Mouse (Mus musculus): ENCODE data around the gene Mlx. TPM values are rescaled to one million over a fixed set of nuclear protein-coding genes. Genes with fewer than 3 reads are reported as not detected.

The Mlx gene
- polyA plus RNA-seq, 1 experiment from 2014 or later, result 53.8 TPM

- ATAC-seq (ENCODE audit: insufficient number of reproducible peaks, low FRiP score, low TSS enrichment, low read depth), result peak; percentile 73
- Histone ChIP-seq H3K4me1 (peaks cover 28% of the 10 kb centered on the region), H3K9ac (peak within 1 kb of the TSS; percentile 59), H3K9me3 (no peaks in the 10 kb centered on the region), H3K27me3 (peaks cover 18% of the 10 kb centered on the region), H3K4me3 (peak within 1 kb of the TSS; percentile 72), H3K4me2 (peak within 1 kb of the TSS; percentile 98), H3K27ac (0 out of 2 replicates have a peak within 1 kb of the TSS, but pooled peaks have one; percentile 24), H3K36me3 (no peaks in the 10 kb centered on the region)
- WGBS, result 4% methylated on average over 35 of the region's 35 CpGs
Measured at GRCm38 (mm10) chr11:101069391-101070188, 17.5 kb upstream of the Mlx start, which contains the start of gene Naglu. Gene Naglu (plus strand): TSS chr11:101070012.

- under 1% methylated on average over 36 of the region's 36 CpGs for WGBS
- ATAC-seq (ENCODE audit: insufficient number of reproducible peaks, low FRiP score, low TSS enrichment, low read depth), result peak; percentile 49; the same call in 1 of the 2 replicates
Measured at GRCm38 (mm10) chr11:101070189-101070527, 16.9 kb upstream of the Mlx start.

GRCm38 (mm10) chr11:101070987-101071386 lies 16.1 kb upstream of the Mlx start:
- peaks cover 20% of the 10 kb centered on the region for H3K27me3 ChIP-seq
- no peaks in the 10 kb centered on the region for H3K9me3 ChIP-seq
- no peak overlapping the region for H3K27ac ChIP-seq
- H3K4me2 ChIP-seq, result peak overlapping the region; percentile 98
- H3K4me1 ChIP-seq, result peaks cover 25% of the 10 kb centered on the region
- 66% methylated on average over 6 of the region's 6 CpGs for WGBS
- H3K36me3 ChIP-seq, result no peaks in the 10 kb centered on the region
- H3K9ac ChIP-seq, result no peak overlapping the region
- ATAC-seq (ENCODE audit: insufficient number of reproducible peaks, low FRiP score, low TSS enrichment, low read depth), result no peak
- H3K4me3 ChIP-seq, result peak overlapping the region; percentile 72

More at GRCm38 (mm10) chr11:101070189-101070527, 16.9 kb upstream of the Mlx start:
- Histone ChIP-seq H3K9ac (peak overlapping the region; percentile 59), H3K4me2 (peak overlapping the region; percentile 98), H3K27ac (0 out of 2 replicates have a peak overlapping the region, but pooled peaks have one; percentile 24), H3K4me1 (peaks cover 27% of the 10 kb centered on the region), H3K27me3 (peaks cover 18% of the 10 kb centered on the region), H3K4me3 (peak overlapping the region; percentile 72), H3K36me3 (no peaks in the 10 kb centered on the region), H3K9me3 (no peaks in the 10 kb centered on the region)

- Histone ChIP-seq H3K9me3 (no peaks in the 10 kb centered on the region), H3K27ac (no peak overlapping the region), H3K4me3 (no peak overlapping the region), H3K27me3 (peaks cover 29% of the 10 kb centered on the region), H3K9ac (no peak overlapping the region), H3K4me1 (peaks cover 16% of the 10 kb centered on the region), H3K4me2 (no peak overlapping the region), H3K36me3 (peaks cover 3% of the 10 kb centered on the region; the same call in 1 of the 2 replicates)
- ATAC-seq (ENCODE audit: insufficient number of reproducible peaks, low FRiP score, low TSS enrichment, low read depth), result no peak
- WGBS, result 74% methylated on average over 14 of the region's 14 CpGs
Measured at GRCm38 (mm10) chr11:101071810-101072428, 15.2 kb upstream of the Mlx start.

- ATAC-seq (ENCODE audit: insufficient number of reproducible peaks, low FRiP score, low TSS enrichment, low read depth), result no peak
- Histone ChIP-seq H3K4me1 (peaks cover 16% of the 10 kb centered on the region), H3K27me3 (peaks cover 61% of the 10 kb centered on the region), H3K4me3 (no peak within 1 kb of the TSS), H3K9ac (no peak within 1 kb of the TSS), H3K4me2 (no peak within 1 kb of the TSS), H3K27ac (no peak within 1 kb of the TSS), H3K9me3 (no peaks in the 10 kb centered on the region), H3K36me3 (peaks cover 3% of the 10 kb centered on the region; the same call in 1 of the 2 replicates)
- 61% methylated on average over 9 of the region's 9 CpGs for WGBS
Measured at GRCm38 (mm10) chr11:101078121-101078520, 9.0 kb upstream of the Mlx start, which contains the start of gene Hsd17b1. Gene Hsd17b1 (plus strand): TSS chr11:101078411.

GRCm38 (mm10) chr11:101079746-101080145 lies 7.3 kb upstream of the Mlx start:
- H3K4me2 ChIP-seq, result peak overlapping the region; percentile 28
- no peak for ATAC-seq (ENCODE audit: insufficient number of reproducible peaks, low FRiP score, low TSS enrichment, low read depth)
- peaks cover 5% of the 10 kb centered on the region; the same call in 1 of the 2 replicates for H3K36me3 ChIP-seq
- H3K27me3 ChIP-seq, result peaks cover 57% of the 10 kb centered on the region
- H3K27ac ChIP-seq, result no peak overlapping the region
- H3K4me3 ChIP-seq, result peak overlapping the region; percentile 15
- 3% methylated on average over 27 of the region's 27 CpGs for WGBS
- H3K9me3 ChIP-seq, result no peaks in the 10 kb centered on the region
- peaks cover 30% of the 10 kb centered on the region for H3K4me1 ChIP-seq
- no peak overlapping the region for H3K9ac ChIP-seq

GRCm38 (mm10) chr11:101080421-101080820 lies 6.7 kb upstream of the Mlx start:
- Histone ChIP-seq H3K27me3 (peaks cover 57% of the 10 kb centered on the region), H3K9ac (no peak overlapping the region), H3K9me3 (no peaks in the 10 kb centered on the region), H3K4me1 (peaks cover 30% of the 10 kb centered on the region), H3K36me3 (peaks cover 9% of the 10 kb centered on the region; the same call in 1 of the 2 replicates), H3K4me3 (no peak overlapping the region), H3K27ac (no peak overlapping the region), H3K4me2 (no peak overlapping the region)
- 54% methylated on average over 5 of the region's 5 CpGs for WGBS
- ATAC-seq (ENCODE audit: insufficient number of reproducible peaks, low FRiP score, low TSS enrichment, low read depth), result no peak

- H3K9ac ChIP-seq, result 0 out of 2 replicates have a peak overlapping the region, but pooled peaks have one; percentile 31
- H3K4me2 ChIP-seq, result peak overlapping the region; percentile 94
- peaks cover 42% of the 10 kb centered on the region for H3K4me1 ChIP-seq
- 8% methylated on average over 10 of the region's 10 CpGs for WGBS
- peak overlapping the region; percentile 92 for H3K27ac ChIP-seq
- H3K27me3 ChIP-seq, result peaks cover 48% of the 10 kb centered on the region
- peak overlapping the region; percentile 73 for H3K4me3 ChIP-seq
- ATAC-seq (ENCODE audit: insufficient number of reproducible peaks, low FRiP score, low TSS enrichment, low read depth), result no peak
- H3K36me3 ChIP-seq, result peaks cover 13% of the 10 kb centered on the region; the same call in 1 of the 2 replicates
- no peaks in the 10 kb centered on the region for H3K9me3 ChIP-seq
Measured at GRCm38 (mm10) chr11:101081659-101082058, 5.4 kb upstream of the Mlx start.

- Histone ChIP-seq H3K4me1 (peaks cover 46% of the 10 kb centered on the region), H3K4me3 (peak within 1 kb of the TSS; percentile 73), H3K9ac (peak within 1 kb of the TSS; percentile 95), H3K4me2 (peak within 1 kb of the TSS; percentile 94), H3K27me3 (peaks cover 41% of the 10 kb centered on the region), H3K27ac (peak within 1 kb of the TSS; percentile 92), H3K9me3 (no peaks in the 10 kb centered on the region), H3K36me3 (peaks cover 13% of the 10 kb centered on the region; the same call in 1 of the 2 replicates)
- under 1% methylated on average over 51 of the region's 51 CpGs for WGBS
- ATAC-seq (ENCODE audit: insufficient number of reproducible peaks, low FRiP score, low TSS enrichment, low read depth), result peak; percentile 88
Measured at GRCm38 (mm10) chr11:101082208-101083082, 4.6 kb upstream of the Mlx start, which contains the start of gene Coasy. Gene Coasy (plus strand): TSS chr11:101082565.

GRCm38 (mm10) chr11:101083083-101083697 lies 3.9 kb upstream of the Mlx start:
- peak overlapping the region; percentile 92 for H3K27ac ChIP-seq
- no peak for ATAC-seq (ENCODE audit: insufficient number of reproducible peaks, low FRiP score, low TSS enrichment, low read depth)
- WGBS, result 27% methylated on average over 19 of the region's 19 CpGs

More at GRCm38 (mm10) chr11:101083083-101083697, 3.9 kb upstream of the Mlx start:
- peaks cover 33% of the 10 kb centered on the region for H3K27me3 ChIP-seq
- H3K9ac ChIP-seq, result peak overlapping the region; percentile 95
- peak overlapping the region; percentile 73 for H3K4me3 ChIP-seq
- peak overlapping the region; percentile 94 for H3K4me2 ChIP-seq
- peaks cover 13% of the 10 kb centered on the region; the same call in 1 of the 2 replicates for H3K36me3 ChIP-seq
- peaks cover 53% of the 10 kb centered on the region for H3K4me1 ChIP-seq
- H3K9me3 ChIP-seq, result no peaks in the 10 kb centered on the region

All from limb, embryonic 15.5 days (tissue).